Mouse (Mus musculus) megakaryocyte, embryonic 14.5 days (primary cell): ENCODE measurements around the gene Ttc7b.

Experiments used
- FLI1 ChIP-seq: IDR thresholded peaks from 2 replicates; pipeline ENCODE4 v1.6.1; 2012; ENCODE audit warnings: low read length, inconsistent platforms, mixed read lengths
- GATA1 ChIP-seq: IDR thresholded peaks from 3 replicates; pipeline ENCODE4 v1.6.1; 2012; ENCODE audit warnings: mixed read lengths, low read length, inconsistent platforms, borderline replicate concordance

DNA sequence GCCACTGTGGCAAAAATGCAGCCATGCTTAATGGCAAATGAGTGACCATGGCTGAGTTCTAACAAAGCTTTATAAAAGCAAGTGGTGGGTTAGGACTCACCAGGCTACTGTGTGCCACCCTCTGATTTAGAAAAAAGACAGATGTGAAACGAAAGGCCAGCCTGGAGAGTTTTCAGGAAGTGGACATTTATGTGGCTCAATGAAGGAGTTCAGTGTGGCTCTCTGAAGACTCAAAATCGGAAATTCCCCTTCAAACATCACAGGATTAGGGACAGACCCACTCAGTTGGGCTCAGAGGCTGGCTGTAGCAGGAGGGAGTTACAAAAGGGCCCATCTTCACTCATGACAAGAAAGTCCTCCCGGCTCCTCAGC, 243.1 kb downstream of the Ttc7b start:
- no peak for TF ChIP-seq GATA1
- TF ChIP-seq FLI1: no peak
